Mouse (Mus musculus) retina, embryonic 14.5 days (tissue): Measurements from ENCODE around the gene Efna4.

ENCODE experiments used
- DNase-seq: peaks from one replicate; pipeline ENCODE4 v3.0.0-alpha.2; 2015; ENCODE audit warnings: low spot score

Gene Efna4

DNA sequence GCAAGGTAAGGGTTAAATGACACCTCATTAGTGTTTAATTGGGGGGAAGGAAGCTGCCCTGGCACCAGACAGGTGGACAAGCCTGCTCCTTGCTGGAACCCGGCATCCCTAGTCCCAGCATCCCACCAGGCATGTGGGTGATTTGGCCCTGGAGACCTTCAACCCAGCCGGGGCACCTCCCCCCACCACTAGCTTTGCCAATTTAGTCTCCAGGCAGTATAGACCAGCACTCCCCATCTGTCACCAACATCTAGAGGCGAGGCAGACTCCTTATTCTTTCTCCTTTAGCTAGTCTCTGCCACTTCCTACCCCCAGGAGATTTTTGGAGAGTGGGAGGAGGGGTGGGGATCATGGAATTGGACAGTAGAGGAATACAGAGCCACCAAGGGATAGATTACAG, 7.5 kb downstream of the Efna4 start:
- no peak for DNase-seq

DNA sequence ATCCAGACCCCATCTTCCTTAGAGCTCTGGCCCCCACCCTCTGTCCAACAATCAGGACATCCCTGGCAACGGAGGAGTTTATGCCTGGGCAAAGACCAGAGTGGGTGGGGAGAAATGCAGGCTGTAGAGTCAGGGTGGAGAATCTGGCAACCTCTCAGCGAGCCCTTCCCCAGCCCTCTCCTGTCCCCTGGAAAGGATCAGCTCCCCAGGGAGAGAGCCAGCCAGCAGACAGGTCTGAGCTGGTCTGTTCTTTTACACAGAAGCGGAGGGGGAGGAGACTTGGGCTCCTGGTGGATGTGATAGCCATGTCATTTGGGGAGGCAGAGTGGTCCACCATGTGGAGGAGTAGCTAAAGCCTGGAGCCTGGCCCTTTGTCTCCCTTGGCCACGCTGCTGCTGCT, 9.2 kb downstream of the Efna4 start:
- no peak for DNase-seq

DNA sequence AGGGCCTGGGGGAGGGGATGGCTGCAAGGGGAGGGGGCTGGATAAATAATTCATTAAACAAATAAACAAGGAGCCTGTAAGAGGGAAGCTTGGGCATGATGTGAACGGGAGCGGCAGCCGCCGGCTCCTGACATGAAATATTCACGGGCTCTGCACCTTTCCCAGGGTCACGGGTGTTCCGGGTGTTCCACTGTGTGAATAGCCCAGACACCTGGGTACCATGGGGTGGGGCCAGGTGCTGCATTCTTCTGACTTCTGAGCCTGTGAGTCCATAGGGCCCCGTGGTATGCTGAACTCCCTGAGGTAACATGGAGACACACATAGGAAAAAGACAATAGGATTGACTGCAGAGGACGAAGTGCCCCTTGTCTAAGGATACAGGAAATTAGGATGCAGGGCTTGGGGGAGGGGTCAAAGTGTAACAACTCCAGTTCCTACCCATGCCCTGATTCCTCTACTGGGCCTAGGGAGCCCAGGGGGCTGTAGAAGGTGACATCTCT, 10.4 kb downstream of the Efna4 start:
- no peak for DNase-seq

DNA sequence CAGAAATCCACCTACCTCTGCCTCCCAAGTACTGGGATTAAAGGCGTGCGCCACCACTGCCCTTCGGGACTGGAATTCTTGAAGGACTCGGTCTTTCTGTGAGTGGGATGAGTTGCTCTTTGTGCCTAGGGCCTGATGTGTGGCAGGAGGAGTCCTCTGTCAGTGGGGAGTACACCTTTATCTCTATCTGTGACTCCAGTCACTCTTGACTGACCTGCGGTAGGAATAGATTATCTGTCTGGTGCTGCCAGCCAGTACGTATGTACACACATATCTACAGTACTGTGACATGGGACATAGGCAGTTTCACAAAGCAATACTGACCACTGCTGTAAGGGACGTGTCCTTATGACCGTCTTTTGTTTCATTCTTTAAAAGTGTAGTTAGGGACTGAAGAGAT, 11.9 kb downstream of the Efna4 start:
- DNase-seq, result no peak

DNA sequence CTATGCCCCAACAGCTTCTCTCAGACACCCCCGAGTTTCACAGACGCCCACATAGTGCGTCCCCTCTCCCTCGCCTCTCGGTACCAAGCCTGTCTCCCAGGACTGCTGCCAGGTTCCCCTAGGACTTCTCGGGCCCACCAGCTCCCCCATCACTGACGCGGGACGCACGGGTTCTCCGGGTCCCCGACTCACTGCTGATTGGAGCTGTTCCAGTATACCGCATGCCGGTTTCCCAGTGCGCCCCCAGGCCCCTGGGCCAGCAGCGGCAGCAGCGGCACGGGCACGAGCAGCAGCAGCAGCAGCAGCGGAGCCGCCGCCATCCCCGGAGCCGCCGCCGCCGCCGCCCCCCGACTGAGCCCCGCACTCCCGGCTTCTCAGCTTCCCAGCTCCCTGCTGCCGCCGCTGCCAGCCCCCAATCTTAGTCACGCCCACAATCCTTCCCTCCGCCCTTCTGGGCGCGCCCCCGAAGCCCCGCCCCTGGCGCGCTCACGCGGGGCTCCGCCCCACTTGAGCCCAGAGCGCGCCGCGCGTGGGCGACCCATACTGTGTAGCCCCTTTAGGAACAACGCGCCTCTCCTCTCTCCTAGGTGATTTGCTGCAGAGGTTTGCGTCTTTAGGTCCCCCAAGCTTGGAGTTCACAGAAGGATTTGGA, 15.2 kb downstream of the Efna4 start, which contains the start of gene Efna3:
TSS of gene Efna3 (minus strand) at position 452 of the 652 bp plus-strand sequence.
- DNase-seq, result peak; percentile 83

DNA sequence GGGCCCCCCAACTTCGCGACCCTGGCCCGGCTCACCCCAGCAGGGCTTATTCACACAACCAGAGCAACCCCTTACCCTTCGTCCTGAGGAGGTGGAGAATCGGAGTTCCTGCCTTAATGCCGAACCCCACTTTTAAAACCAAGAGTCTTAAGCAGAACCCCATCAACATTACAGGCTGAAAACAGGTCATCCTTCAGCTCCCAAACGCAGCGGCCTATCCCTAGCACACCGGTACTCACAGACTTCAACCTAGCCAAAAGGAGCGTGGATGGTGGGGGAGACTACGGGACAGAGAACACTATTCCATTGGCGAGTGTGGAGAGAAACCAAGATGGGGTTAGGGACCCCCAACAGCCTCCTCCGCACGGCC, 15.7 kb downstream of the Efna4 start:
- no peak for DNase-seq

DNA sequence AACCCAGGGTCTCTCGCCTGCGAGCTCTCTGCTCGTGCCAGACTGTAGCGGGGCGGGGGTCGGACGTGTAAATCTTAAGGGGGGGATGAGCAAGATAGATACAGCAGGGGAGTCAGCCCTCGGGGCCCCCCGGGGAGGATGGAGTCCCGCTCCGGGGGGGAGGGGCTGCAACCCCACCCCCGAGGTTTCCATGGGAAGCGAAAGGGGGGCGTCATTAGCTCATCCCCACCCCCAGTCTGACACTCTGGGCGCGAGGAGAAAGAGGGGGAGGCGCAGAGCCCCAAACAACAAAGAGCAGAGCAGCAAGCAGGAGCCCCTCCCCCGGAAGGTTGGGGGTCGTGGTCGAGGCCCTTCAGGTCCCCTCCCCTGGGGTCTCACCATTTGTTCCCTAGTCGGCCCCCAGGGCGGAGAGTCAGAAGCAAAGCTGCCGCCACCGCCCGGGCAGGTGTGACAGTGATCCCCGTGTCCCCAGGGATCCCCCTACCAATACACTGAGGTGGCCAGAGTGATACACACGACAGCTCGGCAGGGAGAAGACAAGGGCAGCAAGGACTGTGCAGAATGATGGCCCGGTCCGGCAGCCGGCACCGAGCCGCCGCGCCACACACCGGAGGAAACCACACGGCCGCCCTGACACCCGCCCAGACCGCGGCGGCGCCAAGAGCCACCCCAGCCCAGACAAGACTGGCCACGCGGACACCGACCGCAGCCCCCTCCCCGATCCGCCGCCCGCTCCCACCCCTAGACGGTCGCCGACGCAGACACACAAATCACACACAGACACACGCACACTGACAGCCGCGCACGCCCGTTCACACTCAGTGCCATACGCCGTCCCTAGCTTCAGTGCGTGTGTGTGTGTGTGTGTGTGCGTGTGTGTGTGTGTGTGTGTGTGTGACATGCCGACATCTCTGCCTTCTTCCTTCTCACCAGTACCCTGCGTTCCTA, 16.4 kb downstream of the Efna4 start:
- DNase-seq, result no peak

DNA sequence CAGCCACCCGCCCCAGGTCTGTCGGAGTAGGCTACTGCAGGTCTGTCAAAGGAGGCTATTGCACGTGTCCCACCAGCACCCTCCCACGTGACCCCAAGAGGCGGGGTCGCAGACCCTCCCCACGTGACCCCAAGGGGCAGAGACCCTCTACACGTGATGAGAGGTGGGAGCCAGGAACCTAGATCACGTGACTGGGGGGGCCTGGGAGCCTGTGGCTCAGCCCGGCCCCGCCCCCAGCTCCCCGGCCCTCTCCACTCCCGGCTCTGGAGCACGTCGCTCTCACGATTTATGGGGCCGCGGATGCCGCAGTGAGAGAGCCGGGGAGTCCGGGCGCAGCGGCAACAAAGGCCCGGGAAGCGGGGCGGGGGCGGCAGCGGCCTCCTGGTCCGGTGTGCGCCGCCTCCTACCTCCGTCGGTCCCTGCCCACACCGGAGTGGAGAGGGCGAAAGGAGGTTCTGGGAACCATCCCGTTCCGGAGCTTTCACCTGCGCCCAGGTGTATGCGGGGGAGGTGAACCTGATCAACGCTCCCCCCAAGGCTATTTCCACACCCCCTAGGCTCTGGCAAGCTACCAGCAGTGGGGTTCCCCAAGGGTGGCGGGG, 17.1 kb downstream of the Efna4 start:
- peak; percentile 70 for DNase-seq

DNA sequence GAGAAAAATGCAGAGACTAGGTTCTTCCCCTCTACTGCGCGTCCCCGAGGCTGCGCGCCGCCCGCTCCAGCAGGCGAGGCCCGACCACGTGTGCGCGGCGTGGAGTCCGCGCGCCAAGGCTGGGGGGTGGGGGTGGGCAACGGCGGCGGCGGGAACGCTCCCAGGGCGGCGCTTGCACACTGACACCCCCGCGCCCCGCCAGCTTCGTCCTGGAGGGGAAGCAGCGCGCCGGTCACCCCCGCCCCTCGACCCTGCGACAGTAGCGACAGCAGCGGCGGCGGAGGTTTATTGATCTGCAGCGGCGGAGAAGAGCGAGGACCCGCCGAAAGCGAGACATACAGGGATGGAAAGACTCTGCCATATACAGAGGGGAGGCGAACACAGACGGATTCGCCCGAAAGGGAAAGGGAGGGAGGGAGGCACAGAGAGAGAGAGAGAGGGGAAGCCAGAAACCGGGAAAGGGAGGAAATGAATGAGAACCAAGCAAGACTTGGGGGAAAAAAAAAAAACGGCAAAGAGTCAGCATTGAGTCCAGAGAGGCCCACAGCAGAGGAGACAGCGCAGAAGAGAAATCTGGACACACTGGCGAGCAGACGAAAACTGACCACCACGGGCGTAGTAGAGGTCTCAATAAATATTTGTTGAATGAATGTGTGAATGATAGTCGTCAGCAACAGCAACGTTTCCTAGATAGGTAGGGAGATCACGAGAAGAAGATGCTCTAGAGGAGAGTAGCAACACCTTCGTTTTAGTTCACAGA, 18.1 kb downstream of the Efna4 start:
- DNase-seq, result no peak

DNA sequence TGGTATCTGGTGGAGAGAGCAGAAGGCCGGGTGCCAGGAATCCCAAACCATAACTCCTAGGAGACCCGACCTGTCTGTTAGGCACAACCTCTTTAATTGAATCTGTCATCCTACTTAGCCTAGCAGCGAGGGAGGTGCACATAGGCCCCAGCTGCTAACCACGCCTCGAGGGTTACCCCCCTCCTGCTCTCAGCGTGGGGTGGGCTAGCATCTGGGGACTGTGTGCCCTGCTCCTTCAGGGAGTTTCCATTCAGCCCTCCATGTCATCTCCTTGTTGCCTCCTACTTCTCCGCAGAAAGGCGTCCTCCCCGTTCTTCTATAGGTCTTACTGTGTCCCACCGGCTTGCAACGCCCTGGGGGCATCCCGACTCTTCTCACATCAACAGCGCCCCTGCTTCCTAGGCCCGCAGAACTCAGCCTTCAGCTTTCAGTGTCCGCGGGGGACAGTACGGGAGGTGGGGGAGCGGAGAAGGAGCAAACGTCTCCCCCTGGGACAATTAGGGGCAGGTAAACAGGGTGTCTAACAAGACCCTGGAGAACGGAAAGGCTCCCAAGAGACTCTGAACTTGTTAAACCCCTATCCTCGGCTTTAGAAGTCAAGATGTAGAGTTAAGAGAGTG, 18.7 kb downstream of the Efna4 start:
- DNase-seq, result no peak

DNA sequence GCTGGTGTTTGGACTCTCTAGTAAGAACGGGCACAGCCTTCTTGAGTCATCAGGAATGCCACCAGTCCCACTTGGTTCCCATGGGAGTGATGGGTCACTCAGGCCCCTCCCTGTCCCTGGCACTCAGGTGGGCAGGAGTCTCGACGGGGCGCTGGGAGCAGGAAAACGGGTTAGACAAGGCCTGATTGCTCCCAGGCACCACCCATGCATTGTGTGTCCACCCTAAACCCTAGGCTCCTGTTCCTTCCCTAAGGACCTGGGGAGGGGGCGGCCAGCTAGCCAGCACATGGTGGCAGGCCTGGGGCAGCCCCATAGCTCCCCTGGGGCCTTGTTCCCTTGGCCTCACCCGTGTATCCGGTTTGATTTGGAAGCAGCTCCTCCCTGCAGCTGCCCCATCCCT, 19.5 kb downstream of the Efna4 start:
- DNase-seq, result no peak

DNA sequence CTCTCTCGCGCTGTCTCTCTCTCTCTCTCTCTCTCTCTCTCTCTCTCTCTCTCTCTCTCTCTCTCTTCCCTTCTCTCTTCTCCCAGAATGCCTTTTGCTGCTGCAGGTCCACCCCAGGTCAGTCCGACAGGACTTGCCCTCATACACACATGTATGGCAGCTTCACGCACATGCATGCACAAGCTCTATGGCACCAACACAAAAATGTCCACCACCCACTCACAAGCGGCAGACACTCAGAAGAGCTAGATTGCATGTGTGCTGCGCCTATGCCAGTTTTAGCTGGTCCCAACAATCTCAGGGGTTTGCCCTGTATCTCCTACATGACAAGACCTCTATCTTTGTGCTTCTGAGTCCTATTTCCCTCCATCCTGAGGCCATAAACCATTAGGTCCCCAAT, 20.6 kb downstream of the Efna4 start:
- no peak for DNase-seq

DNA sequence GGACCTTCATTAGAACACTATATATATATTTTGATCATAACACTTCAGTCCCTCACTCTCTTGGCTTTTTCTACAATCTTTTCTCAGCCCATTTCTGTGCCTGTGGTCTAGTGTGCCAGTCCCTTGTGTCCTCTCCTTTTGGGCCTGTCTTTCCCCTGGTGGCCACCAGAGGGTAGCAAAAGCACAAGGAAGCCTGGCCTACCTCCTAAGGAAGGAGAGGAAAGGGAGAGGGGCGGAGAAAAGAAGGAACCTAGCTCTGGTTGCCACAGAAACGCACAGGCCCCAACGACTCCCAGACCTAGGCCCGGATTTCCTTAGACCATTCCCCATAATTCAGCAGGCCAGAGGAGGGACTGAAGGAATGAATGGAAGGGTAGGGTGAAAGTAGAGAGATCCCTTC, 21.0 kb downstream of the Efna4 start:
- peak; percentile 92 for DNase-seq

DNA sequence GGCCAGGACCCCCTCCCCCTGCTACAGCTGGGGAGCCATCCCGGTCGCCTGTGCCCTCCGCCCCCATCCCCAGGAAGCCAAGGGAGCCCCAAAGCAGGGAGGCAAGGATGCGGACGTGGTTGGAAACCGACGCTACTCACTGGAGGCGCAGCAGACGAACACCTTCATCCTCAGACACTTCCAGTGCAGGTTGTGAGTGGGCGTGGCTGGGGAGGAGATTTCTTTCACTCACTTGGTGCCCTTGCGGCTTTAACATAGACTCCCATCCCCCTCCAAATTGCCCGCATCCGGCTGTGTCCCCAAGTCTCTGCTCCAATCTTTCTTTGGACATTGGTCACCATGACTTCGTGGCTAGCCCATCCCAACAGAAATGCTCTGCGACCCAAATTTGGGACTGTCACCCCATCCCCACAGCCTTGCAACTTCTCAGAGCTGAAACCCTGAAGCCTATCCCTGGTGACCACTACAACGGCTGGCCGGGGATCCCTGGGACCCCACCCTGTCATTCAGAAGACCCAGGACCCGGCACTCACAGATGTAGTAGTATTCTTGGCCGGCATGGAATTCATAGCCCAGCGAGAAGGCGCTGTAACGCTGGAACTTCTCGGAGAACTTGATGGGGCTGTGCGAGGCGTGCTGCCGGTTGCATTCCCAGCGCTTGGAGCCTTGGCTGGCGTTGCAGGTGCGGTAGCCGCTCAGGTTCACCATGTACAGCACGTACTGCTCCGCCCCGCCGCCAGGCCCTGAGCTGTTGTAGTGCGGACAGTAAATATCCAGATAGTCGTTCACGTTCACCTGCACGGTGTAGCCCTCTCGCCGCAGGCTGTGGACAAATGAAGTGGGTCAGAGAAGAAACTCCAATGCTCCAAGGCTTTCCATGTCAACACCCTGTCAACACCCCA, 21.6 kb downstream of the Efna4 start:
- DNase-seq, result no peak

DNA sequence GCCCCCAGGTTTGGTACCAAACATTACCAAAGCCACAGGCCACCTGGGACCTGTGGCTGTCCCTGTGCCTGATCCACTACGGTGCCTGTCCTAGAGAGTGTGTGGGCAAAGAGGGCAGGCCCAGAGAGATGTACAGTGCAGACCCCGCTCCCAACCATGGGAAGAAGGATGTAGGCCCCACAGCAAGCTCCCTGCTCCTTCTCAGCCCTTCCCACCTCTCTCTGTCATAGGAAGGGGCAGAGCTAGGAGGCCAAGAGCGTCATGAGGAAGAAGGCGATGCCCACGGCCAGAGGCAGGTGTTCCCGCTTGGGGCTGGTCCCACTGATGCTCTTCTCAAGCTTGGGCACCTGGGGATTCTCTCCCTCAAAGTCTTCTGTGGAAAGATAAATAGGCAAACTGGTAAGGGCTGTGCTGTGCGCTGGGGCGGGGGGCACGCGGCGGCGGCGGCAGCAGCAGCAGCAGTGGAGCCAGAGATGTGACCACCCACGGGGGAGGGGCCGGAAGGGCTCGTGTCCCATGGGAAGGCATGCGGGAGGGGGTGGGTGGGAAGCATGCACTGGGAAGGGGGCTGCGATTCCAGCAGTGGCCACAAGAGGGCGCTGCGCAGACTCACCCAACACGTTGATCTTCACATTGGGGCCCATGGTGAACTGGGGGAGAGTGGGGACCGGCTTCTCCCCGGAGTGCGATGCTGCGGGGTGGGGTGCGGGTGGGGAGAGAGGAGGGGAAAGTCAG, 22.5 kb downstream of the Efna4 start:
- DNase-seq, result peak; percentile 94

DNA sequence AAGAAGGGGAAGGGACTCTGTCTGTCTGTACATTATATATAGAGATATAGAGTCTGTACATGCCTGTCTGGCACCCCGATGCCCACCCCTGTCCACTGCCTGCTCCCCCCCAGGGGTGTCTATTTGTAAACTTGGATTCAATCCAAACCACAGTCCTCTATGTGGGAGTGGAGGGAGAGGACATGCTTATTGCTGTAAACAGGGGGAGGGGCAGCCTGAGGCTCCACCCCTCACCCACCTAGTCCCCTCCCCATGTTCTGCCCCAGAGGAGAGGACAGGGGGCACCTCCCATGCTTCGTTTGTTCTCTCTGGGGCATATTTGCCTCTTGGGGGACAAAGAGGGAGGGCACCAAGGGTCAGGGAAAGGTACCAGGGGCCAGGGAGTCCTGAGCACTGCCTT, 23.0 kb downstream of the Efna4 start:
- no peak for DNase-seq

DNA sequence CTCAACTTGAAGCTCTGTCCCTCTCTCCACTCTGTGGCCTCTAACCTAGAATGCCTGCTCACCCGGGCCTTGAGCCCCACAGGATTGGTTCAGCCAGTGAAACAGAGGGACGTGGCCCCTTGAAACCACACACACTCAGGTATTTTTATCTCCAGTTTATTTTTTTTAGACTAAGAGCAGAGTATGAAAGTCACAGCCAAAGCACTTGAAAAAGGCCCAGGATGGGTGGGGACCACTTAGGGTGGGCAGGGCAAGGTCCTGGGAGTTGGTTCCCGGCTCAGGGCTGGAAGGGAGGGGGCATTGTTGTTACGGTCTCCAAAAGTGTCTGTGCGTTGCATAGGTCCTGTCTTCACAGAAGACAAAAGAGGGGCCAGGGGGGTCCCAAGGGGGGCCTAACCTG, 23.5 kb downstream of the Efna4 start:
- no peak for DNase-seq

DNA sequence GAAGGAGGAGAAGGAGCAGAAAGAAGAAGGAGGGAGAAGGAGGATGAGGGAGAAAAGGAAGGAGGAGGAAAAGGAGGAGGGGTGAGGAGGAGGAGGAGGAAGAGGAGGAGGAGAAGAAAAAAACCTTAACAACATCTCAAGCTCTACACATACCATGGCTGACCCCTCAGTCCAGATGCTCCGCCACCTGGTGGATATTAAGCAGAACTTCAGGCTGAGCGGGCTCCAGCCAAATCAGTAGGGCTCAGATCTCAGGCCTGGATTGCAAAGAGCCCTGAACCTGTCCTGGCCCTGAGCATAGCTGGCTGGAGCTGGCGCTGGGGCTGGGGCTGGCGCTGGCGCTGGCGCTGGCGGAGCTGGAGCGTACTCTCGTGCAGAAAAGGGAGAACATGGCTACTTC, 29.7 kb downstream of the Efna4 start:
- DNase-seq, result peak; percentile 87

DNA sequence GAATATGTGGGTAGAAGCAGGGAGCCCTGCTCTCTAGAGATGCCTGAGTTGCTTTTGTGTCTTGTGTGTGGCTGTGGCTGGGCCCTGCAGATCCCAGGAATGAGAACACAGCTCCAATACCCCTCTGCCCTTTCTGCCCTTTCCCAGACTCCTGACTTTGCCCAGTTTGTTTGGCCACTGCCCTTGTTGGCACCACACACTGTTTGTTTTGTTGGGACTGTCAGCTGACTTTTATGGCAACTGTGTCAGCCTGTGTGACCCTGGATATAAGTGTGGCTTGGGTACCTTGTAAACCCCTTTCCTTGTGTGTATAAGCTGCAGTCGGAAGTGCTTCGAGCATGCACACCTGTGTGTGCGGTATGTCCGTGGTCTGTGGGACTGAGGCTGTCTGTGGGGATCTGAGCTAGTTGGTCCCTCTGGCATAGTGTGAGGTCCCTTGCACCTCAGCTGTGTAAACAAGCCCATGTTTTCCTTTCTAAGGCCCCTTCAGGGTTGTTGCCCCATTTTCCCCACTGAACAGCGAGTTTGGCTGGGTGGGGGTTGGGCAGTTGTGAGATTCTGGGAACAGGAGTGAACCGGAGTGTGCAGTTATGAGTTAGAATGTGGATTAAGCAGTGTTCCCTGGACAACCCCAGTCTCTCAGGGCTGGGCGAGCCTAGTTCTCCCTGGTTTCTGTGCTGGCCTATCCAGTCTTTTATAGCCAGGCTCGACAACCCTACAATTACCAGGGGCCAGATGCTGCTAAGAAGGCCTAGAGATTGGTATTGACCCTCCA, 32.1 kb downstream of the Efna4 start:
- DNase-seq, result no peak
